Mouse (Mus musculus): ENCODE measurements around the gene Smg5. TPM values are rescaled to one million over a fixed set of nuclear protein-coding genes. Genes with fewer than 3 reads are reported as not detected.

Gene Smg5
- polyA plus RNA-seq, 1 experiment from 2014 or later, result 33.6 TPM

DNA sequence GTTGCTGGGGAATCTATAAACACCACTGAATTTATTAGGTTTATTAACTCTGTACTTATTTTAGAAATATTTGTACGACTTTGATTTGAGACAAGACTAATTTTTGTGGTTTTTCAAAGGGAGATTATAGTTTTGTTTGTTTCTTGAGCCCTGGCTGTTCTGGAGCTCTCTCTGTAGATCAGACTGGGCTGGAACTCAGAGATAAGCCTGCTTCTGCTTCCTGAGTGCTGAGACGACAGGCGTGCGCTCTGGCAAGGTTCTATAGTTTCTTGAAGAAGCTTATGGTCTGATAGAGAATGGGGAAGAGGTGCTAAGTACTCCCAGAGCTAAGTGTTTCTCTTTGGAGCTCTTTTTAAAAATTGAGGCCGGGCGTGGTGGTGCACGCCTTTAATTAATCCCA lies 2.3 kb downstream of the Smg5 start:
- Histone ChIP-seq H3K36me3 (ENCODE audit: control insufficient read depth, insufficient read depth, low read length) (peaks cover 19% of the 10 kb centered on the region), H3K4me3 (ENCODE audit: low read depth, low read length) (no peak overlapping the region), H3K4me1 (ENCODE audit: control insufficient read depth, insufficient read depth, low read length) (peaks cover 5% of the 10 kb centered on the region; the same call in 1 of the 2 replicates), H3K9ac (ENCODE audit: low read depth, low read length) (no peak overlapping the region), H3K4me2 (ENCODE audit: low read depth, low read length) (no peak overlapping the region), H3K9me3 (ENCODE audit: control insufficient read depth, low read length) (no peaks in the 10 kb centered on the region), H3K27ac (replicated peaks; ENCODE audit: low read depth, low read length) (no peak overlapping the region), H3K27me3 (replicated peaks; ENCODE audit: control insufficient read depth, insufficient read depth, low read length) (no peaks in the 10 kb centered on the region)
- ATAC-seq (ENCODE audit: low read depth) (no peak), DNase-seq (ENCODE audit: low spot score) (no peak)
- 89% methylated on average over 7 of the region's 7 CpGs for WGBS

DNA sequence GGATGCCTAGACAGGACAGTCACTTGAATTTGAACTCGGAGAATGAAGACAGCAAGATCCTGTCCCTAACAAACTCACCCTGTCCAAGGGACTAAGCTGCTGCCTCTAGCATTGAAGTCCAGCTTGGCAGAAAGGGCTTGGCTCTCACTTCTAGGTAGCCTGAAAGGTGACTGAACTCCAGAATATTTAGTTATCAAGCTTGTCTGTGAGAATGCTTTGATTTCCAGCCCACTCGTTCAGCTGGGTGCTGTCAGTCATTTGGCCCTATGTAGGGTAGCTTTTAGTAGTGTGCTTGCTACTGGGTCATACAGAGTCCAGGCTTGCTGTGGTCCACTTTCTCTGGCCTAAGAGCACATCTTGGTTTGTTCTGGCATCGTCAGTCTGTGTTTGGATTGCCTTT lies 2.9 kb downstream of the Smg5 start:
- no peak overlapping the region for H3K9ac ChIP-seq (ENCODE audit: low read depth, low read length)
- H3K9me3 ChIP-seq (ENCODE audit: control insufficient read depth, low read length), result no peaks in the 10 kb centered on the region
- H3K36me3 ChIP-seq (ENCODE audit: control insufficient read depth, insufficient read depth, low read length), result peaks cover 26% of the 10 kb centered on the region
- H3K4me3 ChIP-seq (ENCODE audit: low read depth, low read length), result no peak overlapping the region
- no peaks in the 10 kb centered on the region for H3K27me3 ChIP-seq (replicated peaks; ENCODE audit: control insufficient read depth, insufficient read depth, low read length)
- no peak overlapping the region for H3K27ac ChIP-seq (replicated peaks; ENCODE audit: low read depth, low read length)
- 73% methylated on average over 3 of the region's 3 CpGs for WGBS
- ATAC-seq (ENCODE audit: low read depth) (no peak), DNase-seq (ENCODE audit: low spot score) (no peak)
- H3K4me2 ChIP-seq (ENCODE audit: low read depth, low read length), result no peak overlapping the region
- H3K4me1 ChIP-seq (ENCODE audit: control insufficient read depth, insufficient read depth, low read length), result peaks cover 5% of the 10 kb centered on the region; the same call in 1 of the 2 replicates

DNA sequence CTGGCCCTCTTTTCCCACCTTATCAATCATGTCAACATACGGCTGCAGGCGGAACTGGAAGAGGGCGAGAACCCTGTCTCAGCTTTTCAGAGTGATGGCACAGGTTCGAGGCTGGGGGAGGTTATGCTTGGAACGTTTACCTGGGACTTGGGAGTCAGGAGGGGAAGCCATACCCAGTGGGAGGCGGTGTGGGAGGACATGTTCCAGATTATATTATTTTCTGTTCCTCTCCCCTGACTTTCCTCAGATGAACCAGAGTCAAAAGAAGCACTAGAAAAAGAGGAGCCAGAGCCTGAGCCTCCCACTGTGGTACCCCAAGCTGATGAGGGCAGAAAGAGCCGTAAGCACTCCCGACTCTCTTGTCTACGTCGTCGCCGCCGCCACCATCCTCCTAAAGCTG lies 14.7 kb downstream of the Smg5 start:
- peaks cover 98% of the 10 kb centered on the region for H3K36me3 ChIP-seq (ENCODE audit: control insufficient read depth, insufficient read depth, low read length)
- no peak overlapping the region for H3K9ac ChIP-seq (ENCODE audit: low read depth, low read length)
- H3K4me1 ChIP-seq (ENCODE audit: control insufficient read depth, insufficient read depth, low read length), result no peaks in the 10 kb centered on the region
- H3K4me2 ChIP-seq (ENCODE audit: low read depth, low read length), result no peak overlapping the region
- no peak overlapping the region for H3K4me3 ChIP-seq (ENCODE audit: low read depth, low read length)
- H3K27ac ChIP-seq (replicated peaks; ENCODE audit: low read depth, low read length), result no peak overlapping the region
- no peaks in the 10 kb centered on the region for H3K27me3 ChIP-seq (replicated peaks; ENCODE audit: control insufficient read depth, insufficient read depth, low read length)
- WGBS, result 90% methylated on average over 13 of the region's 13 CpGs
- no peaks in the 10 kb centered on the region for H3K9me3 ChIP-seq (ENCODE audit: control insufficient read depth, low read length)
- no peak for DNase-seq (ENCODE audit: low spot score)
- no peak for ATAC-seq (ENCODE audit: low read depth)

GRCm38 (mm10) chr3:88352907-88353306 lies 16.8 kb downstream of the Smg5 start:
- no peaks in the 10 kb centered on the region for H3K4me1 ChIP-seq (ENCODE audit: control insufficient read depth, insufficient read depth, low read length)
- no peak overlapping the region for H3K9ac ChIP-seq (ENCODE audit: low read depth, low read length)
- no peaks in the 10 kb centered on the region for H3K27me3 ChIP-seq (replicated peaks; ENCODE audit: control insufficient read depth, insufficient read depth, low read length)
- no peak overlapping the region for H3K4me3 ChIP-seq (ENCODE audit: low read depth, low read length)
- H3K9me3 ChIP-seq (ENCODE audit: control insufficient read depth, low read length), result no peaks in the 10 kb centered on the region
- H3K27ac ChIP-seq (replicated peaks; ENCODE audit: low read depth, low read length), result no peak overlapping the region
- 90% methylated on average over 9 of the region's 9 CpGs for WGBS
- peaks cover 98% of the 10 kb centered on the region for H3K36me3 ChIP-seq (ENCODE audit: control insufficient read depth, insufficient read depth, low read length)
- ATAC-seq (ENCODE audit: low read depth) (no peak), DNase-seq (ENCODE audit: low spot score) (no peak)
- H3K4me2 ChIP-seq (ENCODE audit: low read depth, low read length), result no peak overlapping the region

DNA sequence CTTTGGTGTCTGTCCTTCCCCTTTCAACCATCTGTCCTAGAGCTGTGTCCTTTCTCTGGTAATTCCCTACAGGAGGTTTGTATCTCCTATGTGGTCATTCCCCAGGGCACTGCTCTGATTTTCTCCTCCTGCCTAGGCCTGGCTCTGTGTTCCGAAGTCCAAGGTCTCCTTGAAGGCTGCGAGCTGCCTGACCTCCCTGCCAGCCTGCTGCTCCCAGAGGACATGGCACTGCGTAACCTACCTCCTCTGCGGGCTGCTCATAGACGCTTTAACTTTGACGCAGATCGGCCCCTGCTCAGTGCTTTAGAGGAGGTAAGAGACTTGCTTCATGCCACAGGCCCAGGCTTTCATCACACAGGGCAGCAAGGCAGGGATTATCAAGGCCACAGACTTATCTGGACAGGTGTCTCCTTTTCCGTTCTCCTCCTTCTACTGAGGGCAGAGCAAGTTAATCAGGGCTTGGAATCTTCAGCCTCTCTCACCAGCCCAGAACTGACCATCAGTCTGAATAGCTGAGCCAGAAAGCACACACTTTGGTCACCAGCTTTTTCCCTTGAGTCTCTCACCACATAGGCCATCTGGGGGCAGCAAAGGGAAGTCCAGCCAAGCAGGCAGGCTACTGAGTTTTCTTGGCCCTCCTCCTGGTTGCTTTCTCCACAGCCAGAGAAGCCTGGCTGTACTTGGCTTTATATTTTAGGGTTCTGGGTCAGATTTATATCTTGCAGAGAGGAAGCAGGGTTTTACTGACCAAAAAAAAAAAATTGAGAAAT lies 18.5 kb downstream of the Smg5 start:
- 97% methylated on average over 8 of the region's 8 CpGs for WGBS
- no peak overlapping the region for H3K4me2 ChIP-seq (ENCODE audit: low read depth, low read length)
- no peak overlapping the region for H3K9ac ChIP-seq (ENCODE audit: low read depth, low read length)
- H3K4me3 ChIP-seq (ENCODE audit: low read depth, low read length), result no peak overlapping the region
- no peak overlapping the region for H3K27ac ChIP-seq (replicated peaks; ENCODE audit: low read depth, low read length)
- DNase-seq (ENCODE audit: low spot score) (no peak), ATAC-seq (ENCODE audit: low read depth) (no peak)
- H3K36me3 ChIP-seq (ENCODE audit: control insufficient read depth, insufficient read depth, low read length), result peaks cover 98% of the 10 kb centered on the region
- H3K9me3 ChIP-seq (ENCODE audit: control insufficient read depth, low read length), result no peaks in the 10 kb centered on the region
- H3K4me1 ChIP-seq (ENCODE audit: control insufficient read depth, insufficient read depth, low read length), result no peaks in the 10 kb centered on the region
- H3K27me3 ChIP-seq (replicated peaks; ENCODE audit: control insufficient read depth, insufficient read depth, low read length), result no peaks in the 10 kb centered on the region

GRCm38 (mm10) chr3:88359584-88359983 lies 23.5 kb downstream of the Smg5 start:
- WGBS, result 60% methylated on average over 5 of the region's 5 CpGs
- peak; percentile 19; the same call in 1 of the 2 replicates for ATAC-seq (ENCODE audit: low read depth)
- Histone ChIP-seq H3K9me3 (ENCODE audit: control insufficient read depth, low read length) (no peaks in the 10 kb centered on the region), H3K27ac (replicated peaks; ENCODE audit: low read depth, low read length) (no peak overlapping the region), H3K4me3 (ENCODE audit: low read depth, low read length) (no peak overlapping the region), H3K36me3 (ENCODE audit: control insufficient read depth, insufficient read depth, low read length) (peaks cover 79% of the 10 kb centered on the region), H3K4me1 (ENCODE audit: control insufficient read depth, insufficient read depth, low read length) (0 out of 2 replicates have a peak, but pooled peaks cover 2% of the 10 kb centered on the region), H3K4me2 (ENCODE audit: low read depth, low read length) (no peak overlapping the region), H3K27me3 (replicated peaks; ENCODE audit: control insufficient read depth, insufficient read depth, low read length) (no peaks in the 10 kb centered on the region), H3K9ac (ENCODE audit: low read depth, low read length) (no peak overlapping the region)
- peak; percentile 66 for DNase-seq (ENCODE audit: low spot score)

DNA sequence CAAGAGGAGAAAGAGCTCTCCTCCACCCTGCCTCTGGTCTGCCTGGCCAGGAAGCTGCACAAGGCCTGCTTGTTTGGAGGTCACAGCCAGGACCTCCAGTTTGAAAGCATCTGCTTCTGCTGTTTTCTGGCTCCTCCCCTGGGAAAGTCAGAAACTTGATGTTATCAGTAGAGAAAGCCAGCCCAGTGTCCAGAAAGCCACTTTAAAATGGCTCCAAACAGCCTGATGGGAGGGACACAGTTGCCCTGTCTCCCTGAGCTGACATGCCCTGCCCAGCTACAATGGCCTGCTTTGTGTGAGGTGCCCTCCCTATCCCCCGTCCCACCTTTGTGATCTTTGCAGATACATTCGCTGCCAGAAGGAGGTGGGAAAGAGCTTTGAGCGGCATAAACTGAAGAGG lies 23.9 kb downstream of the Smg5 start:
- H3K4me1 ChIP-seq (ENCODE audit: control insufficient read depth, insufficient read depth, low read length), result peaks cover 6% of the 10 kb centered on the region; the same call in 1 of the 2 replicates
- ATAC-seq (ENCODE audit: low read depth), result no peak
- H3K4me2 ChIP-seq (ENCODE audit: low read depth, low read length), result no peak overlapping the region
- H3K9me3 ChIP-seq (ENCODE audit: control insufficient read depth, low read length), result no peaks in the 10 kb centered on the region
- 39% methylated on average over 3 of the region's 3 CpGs for WGBS
- H3K36me3 ChIP-seq (ENCODE audit: control insufficient read depth, insufficient read depth, low read length), result peaks cover 75% of the 10 kb centered on the region
- DNase-seq (ENCODE audit: low spot score), result no peak
- H3K27ac ChIP-seq (replicated peaks; ENCODE audit: low read depth, low read length), result no peak overlapping the region
- H3K9ac ChIP-seq (ENCODE audit: low read depth, low read length), result no peak overlapping the region
- no peak overlapping the region for H3K4me3 ChIP-seq (ENCODE audit: low read depth, low read length)
- H3K27me3 ChIP-seq (replicated peaks; ENCODE audit: control insufficient read depth, insufficient read depth, low read length), result 0 out of 2 replicates have a peak, but pooled peaks cover 2% of the 10 kb centered on the region

GRCm38 (mm10) chr3:88361096-88361495 lies 25.0 kb downstream of the Smg5 start:
- H3K27me3 ChIP-seq (replicated peaks; ENCODE audit: control insufficient read depth, insufficient read depth, low read length), result peaks cover 12% of the 10 kb centered on the region
- WGBS, result 80% methylated on average over 6 of the region's 6 CpGs
- no peak overlapping the region for H3K9ac ChIP-seq (ENCODE audit: low read depth, low read length)
- ATAC-seq (ENCODE audit: low read depth), result no peak
- H3K4me2 ChIP-seq (ENCODE audit: low read depth, low read length), result no peak overlapping the region
- DNase-seq (ENCODE audit: low spot score), result no peak
- H3K9me3 ChIP-seq (ENCODE audit: control insufficient read depth, low read length), result no peaks in the 10 kb centered on the region
- peaks cover 6% of the 10 kb centered on the region; the same call in 1 of the 2 replicates for H3K4me1 ChIP-seq (ENCODE audit: control insufficient read depth, insufficient read depth, low read length)
- no peak overlapping the region for H3K4me3 ChIP-seq (ENCODE audit: low read depth, low read length)
- H3K36me3 ChIP-seq (ENCODE audit: control insufficient read depth, insufficient read depth, low read length), result peaks cover 64% of the 10 kb centered on the region
- no peak overlapping the region for H3K27ac ChIP-seq (replicated peaks; ENCODE audit: low read depth, low read length)
